Mouse (Mus musculus) C2C12 (cell line): ENCODE measurements around the gene Adamts17. TPM values are rescaled to one million over a fixed set of nuclear protein-coding genes. Genes with fewer than 3 reads are reported as not detected.
A peak's percentile ranks its signal among the peaks of the same experiment; 100 is the strongest.

ENCODE experiments used
- H3K27me3 ChIP-seq: one replicate; pipeline ENCODE4 v1.6.1; 2011; ENCODE audit not compliant: control insufficient read depth, insufficient read depth, insufficient read length
- H3K36me3 ChIP-seq: one replicate; pipeline ENCODE4 v1.6.1; 2011; ENCODE audit not compliant: control insufficient read depth, insufficient read depth
- H3K4me3 ChIP-seq: one replicate; pipeline ENCODE4 v1.5.1; 2011; ENCODE audit warnings: mild to moderate bottlenecking, control low read depth; ENCODE audit not compliant: poor library complexity, insufficient read depth, severe bottlenecking
- H3K79me2 ChIP-seq: one replicate; pipeline ENCODE4 v1.6.1; 2011; ENCODE audit not compliant: control insufficient read depth, insufficient read depth
- H3K79me3 ChIP-seq: one replicate; pipeline ENCODE4 v1.6.1; 2011; ENCODE audit warnings: low read depth, control low read depth
- H3ac ChIP-seq: one replicate; pipeline ENCODE3; 2011; ENCODE audit warnings: low read depth; ENCODE audit not compliant: control insufficient read depth, insufficient read length
- CEBPB ChIP-seq: IDR thresholded peaks from one replicate; pipeline ENCODE4 v1.6.1; 2011; ENCODE audit warnings: low read depth, mild to moderate bottlenecking, control low read depth, moderate library complexity
- CTCF ChIP-seq: IDR thresholded peaks from one replicate; pipeline ENCODE4 v1.5.1; 2011; ENCODE audit not compliant: control insufficient read depth, insufficient read depth, insufficient read length
- FOSL1 ChIP-seq: IDR thresholded peaks from one replicate; pipeline ENCODE4 v1.8.0; 2011; ENCODE audit warnings: mild to moderate bottlenecking, low read length; ENCODE audit not compliant: poor library complexity, insufficient read depth, severe bottlenecking
- MAX ChIP-seq: IDR thresholded peaks from one replicate; pipeline ENCODE4 v1.6.1; 2011; ENCODE audit warnings: mild to moderate bottlenecking, control low read depth
- MYOD1 ChIP-seq: IDR thresholded peaks from one replicate; pipeline ENCODE4 v1.6.1; 2011; ENCODE audit warnings: low read depth; ENCODE audit not compliant: control insufficient read depth, insufficient read length
- MYOG ChIP-seq: IDR thresholded peaks from one replicate; pipeline ENCODE4 v1.6.1; 2011; ENCODE audit not compliant: control insufficient read depth, insufficient read length; ENCODE audit errors: extremely low read depth
- USF1 ChIP-seq: IDR thresholded peaks from one replicate; pipeline ENCODE4 v1.6.1; 2011; ENCODE audit warnings: low read depth, mild to moderate bottlenecking, control low read depth, moderate library complexity
- polyA plus RNA-seq: library from polyadenylated mRNA; unstranded; fragments of >200 nt; fragmentation: generic; extraction: Trizol; gene quantifications from one replicate; pipeline ENCODE4 v1.2.1, GENCODE M21; 2012; ENCODE audit warnings: missing spikeins

Adamts17 gene
- polyA plus RNA-seq, 1 experiment, result 0.04 TPM

DNA sequence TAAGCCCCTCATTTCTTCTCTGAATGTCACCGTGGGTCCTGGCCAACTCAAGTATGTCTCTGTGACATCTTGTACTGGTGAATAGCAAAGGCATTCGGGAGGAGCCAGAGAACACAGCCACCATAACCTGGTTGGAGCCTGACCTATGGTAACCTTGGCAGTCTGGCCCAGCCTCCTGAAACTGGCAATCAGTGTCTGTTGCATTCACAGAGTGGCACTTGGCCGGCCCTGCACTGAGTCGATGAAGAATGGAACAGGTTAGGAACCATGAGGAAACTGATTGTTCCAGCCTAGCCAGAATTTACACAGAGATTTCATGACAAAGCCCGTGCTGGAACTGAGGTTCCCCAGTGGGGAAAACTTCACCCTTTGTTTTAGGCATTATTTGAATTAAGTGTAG, 38.8 kb upstream of the Adamts17 start:
- Histone ChIP-seq H3K79me3 (no peaks in the 10 kb centered on the region), H3K27me3 (no peaks in the 10 kb centered on the region), H3K4me3 (no peak overlapping the region), H3K36me3 (no peaks in the 10 kb centered on the region), H3ac (no peak overlapping the region), H3K79me2 (no peaks in the 10 kb centered on the region)
- TF ChIP-seq USF1, result no peak
- TF ChIP-seq MYOG, result no peak
- no peak for TF ChIP-seq MAX
- no peak for TF ChIP-seq FOSL1
- TF ChIP-seq CTCF, result no peak
- TF ChIP-seq MYOD1, result no peak
- TF ChIP-seq CEBPB, result no peak

DNA sequence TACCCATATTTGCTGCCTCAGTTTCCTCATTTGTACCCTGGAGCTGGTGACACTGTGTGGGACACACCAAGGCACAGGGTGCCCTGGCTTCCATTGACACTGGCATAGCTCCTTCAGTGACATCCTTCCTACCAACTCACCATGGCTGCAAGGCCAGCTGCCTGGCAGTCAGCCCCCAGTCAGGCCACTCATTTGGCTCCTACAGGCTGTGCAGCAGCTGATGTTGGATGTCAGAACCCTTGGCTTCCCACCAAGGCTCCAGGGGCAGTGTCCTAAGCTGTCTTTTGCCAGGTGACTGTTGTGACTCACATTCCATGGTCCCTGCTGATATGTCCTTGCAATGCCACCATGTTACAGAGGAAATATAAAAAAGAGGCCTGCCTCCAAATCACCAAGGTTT, 37.8 kb upstream of the Adamts17 start:
- Histone ChIP-seq H3ac (no peak overlapping the region), H3K4me3 (no peak overlapping the region), H3K36me3 (no peaks in the 10 kb centered on the region), H3K79me2 (no peaks in the 10 kb centered on the region), H3K27me3 (no peaks in the 10 kb centered on the region), H3K79me3 (no peaks in the 10 kb centered on the region)
- TF ChIP-seq MAX, result no peak
- TF ChIP-seq MYOD1, result peak; percentile 5

DNA sequence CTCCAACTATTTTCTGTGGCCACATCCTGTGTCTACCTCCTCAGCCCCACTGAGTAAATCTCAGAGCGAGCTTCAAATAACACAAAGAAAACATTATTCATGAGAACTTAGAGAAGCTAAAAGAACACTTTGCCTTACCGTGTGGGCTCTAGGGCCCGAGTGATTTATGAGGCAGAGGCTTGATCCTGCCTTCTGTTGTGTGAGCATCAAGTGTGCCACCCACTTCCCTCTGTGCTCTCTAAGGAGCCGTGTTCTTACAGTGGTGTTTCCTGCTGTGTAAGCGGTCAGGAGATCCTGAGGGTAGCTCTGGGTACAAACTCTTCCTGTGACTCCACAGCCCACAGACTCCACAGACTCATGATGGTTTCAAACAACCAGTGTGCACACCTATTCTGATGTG, 35.7 kb upstream of the Adamts17 start:
- Histone ChIP-seq H3K4me3 (no peak overlapping the region), H3K36me3 (no peaks in the 10 kb centered on the region), H3K27me3 (no peaks in the 10 kb centered on the region), H3ac (no peak overlapping the region), H3K79me3 (no peaks in the 10 kb centered on the region), H3K79me2 (no peaks in the 10 kb centered on the region)
- TF ChIP-seq FOSL1 (no peak), CTCF (no peak), USF1 (no peak), CEBPB (no peak), MYOD1 (no peak), MAX (no peak), MYOG (no peak)

DNA sequence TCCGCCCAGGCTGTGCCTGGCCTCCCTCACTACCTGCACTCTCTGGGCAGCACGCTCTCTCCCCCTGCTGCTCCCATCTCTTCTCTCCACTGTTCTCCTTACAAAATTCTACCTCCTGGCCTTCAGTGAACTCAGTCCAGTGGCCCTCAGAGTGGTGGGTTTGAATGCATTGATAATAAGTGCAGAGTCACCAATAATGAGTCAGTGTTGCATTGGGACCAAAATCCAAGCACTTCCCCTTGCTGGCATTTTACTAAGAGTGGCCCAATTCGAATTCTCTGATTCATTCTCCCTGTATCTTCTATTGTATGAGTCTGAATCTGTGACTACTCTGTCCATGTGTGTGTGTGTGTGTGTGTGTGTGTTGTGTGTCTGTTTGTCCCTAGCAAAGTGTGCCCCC, 32.7 kb upstream of the Adamts17 start:
- no peaks in the 10 kb centered on the region for H3K27me3 ChIP-seq
- no peak overlapping the region for H3K4me3 ChIP-seq
- no peaks in the 10 kb centered on the region for H3K79me2 ChIP-seq
- no peaks in the 10 kb centered on the region for H3K79me3 ChIP-seq
- TF ChIP-seq USF1 (no peak), FOSL1 (no peak), CEBPB (no peak), CTCF (no peak), MYOD1 (no peak), MAX (no peak), MYOG (no peak)
- H3K36me3 ChIP-seq, result no peaks in the 10 kb centered on the region
- H3ac ChIP-seq, result no peak overlapping the region

DNA sequence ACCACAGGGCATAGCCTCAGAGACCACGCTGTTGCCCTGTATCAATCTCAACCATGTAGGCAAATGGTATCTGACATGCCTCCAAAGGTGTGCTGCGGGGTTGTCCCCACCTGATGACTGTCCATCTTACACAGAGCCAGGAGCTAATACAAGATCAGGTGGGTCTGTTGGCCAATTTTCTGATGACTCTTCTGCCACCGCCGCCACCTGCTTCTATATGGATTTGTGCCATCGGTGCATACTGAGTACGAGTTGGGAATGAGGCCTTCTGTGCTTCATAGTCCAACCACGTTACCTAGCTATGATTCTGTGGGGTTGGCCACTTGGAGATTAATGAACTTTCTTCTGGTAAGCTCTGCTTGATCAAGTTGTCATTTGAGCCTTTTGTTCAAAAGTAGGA, 29.1 kb upstream of the Adamts17 start:
- no peaks in the 10 kb centered on the region for H3K27me3 ChIP-seq
- H3K79me2 ChIP-seq, result no peaks in the 10 kb centered on the region
- no peak overlapping the region for H3K4me3 ChIP-seq
- H3K79me3 ChIP-seq, result no peaks in the 10 kb centered on the region
- no peaks in the 10 kb centered on the region for H3K36me3 ChIP-seq
- TF ChIP-seq MYOD1 (no peak), CEBPB (no peak), MYOG (no peak)
- H3ac ChIP-seq, result no peak overlapping the region

DNA sequence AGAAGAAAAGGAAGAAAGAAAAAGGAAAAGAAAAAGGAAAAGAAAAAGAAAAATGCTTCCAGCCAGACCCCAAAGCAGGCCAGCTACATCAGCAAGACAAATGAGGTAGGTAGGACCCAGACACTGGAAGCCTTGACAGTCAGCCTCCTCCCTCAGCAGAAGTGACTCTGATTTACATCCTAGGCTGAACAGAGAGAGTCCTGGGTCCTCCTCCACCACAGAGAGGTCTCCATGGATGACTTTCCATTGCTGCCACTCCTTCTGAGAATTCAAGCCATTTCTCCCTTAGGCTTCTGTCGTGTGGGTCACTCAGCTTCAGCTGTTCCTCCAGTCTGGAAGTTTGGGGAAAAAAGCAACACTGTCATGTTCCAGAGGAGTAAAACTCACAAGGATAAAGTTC, 28.2 kb upstream of the Adamts17 start:
- Histone ChIP-seq H3K79me2 (no peaks in the 10 kb centered on the region), H3K36me3 (no peaks in the 10 kb centered on the region)
- TF ChIP-seq MYOD1 (no peak), MAX (no peak)

More for the DNA sequence above, 28.2 kb upstream of the Adamts17 start:
- Histone ChIP-seq H3K79me3 (no peaks in the 10 kb centered on the region), H3K4me3 (no peak overlapping the region), H3ac (no peak overlapping the region), H3K27me3 (no peaks in the 10 kb centered on the region)
